Mouse (Mus musculus) small intestine, adult 2 months (tissue): ENCODE measurements around the gene Serping1. TPM values are rescaled to one million over a fixed set of nuclear protein-coding genes. Genes with fewer than 3 reads are reported as not detected.

Source experiments
- H3K27ac ChIP-seq: fragments of 200-500 bp; 2 replicates; pipeline ENCODE4 v1.5.1; 2012; ENCODE audit warnings: low read depth, low read length, control low read depth, inconsistent platforms; ENCODE audit not compliant: insufficient read depth
- H3K27me3 ChIP-seq: fragments of 200-500 bp; 2 replicates; pipeline ENCODE4 v1.6.1; 2012; ENCODE audit warnings: mild to moderate bottlenecking, moderate library complexity, low read length, inconsistent platforms; ENCODE audit not compliant: control insufficient read depth, insufficient read depth
- H3K36me3 ChIP-seq: fragments of 200-500 bp; 2 replicates; pipeline ENCODE4 v1.6.1; 2012; ENCODE audit warnings: mild to moderate bottlenecking, low read length, control low read depth, inconsistent platforms; ENCODE audit not compliant: control insufficient read depth, insufficient read depth
- H3K4me1 ChIP-seq: fragments of 200-500 bp; 2 replicates; pipeline ENCODE4 v1.6.1; 2012; ENCODE audit warnings: low read length, inconsistent platforms, mixed read lengths; ENCODE audit not compliant: control insufficient read depth, insufficient read depth, insufficient read length
- H3K4me3 ChIP-seq: fragments of 200-500 bp; 2 replicates; pipeline ENCODE4 v1.5.1; 2012; ENCODE audit warnings: low read depth, mild to moderate bottlenecking, control low read depth, inconsistent platforms, low read length, moderate library complexity
- CTCF ChIP-seq: fragments of 200-500 bp; IDR thresholded peaks from 2 replicates; pipeline ENCODE4 v1.5.1; 2012; ENCODE audit warnings: low read depth, mild to moderate bottlenecking, control low read depth, inconsistent platforms, low read length, moderate library complexity, mixed read lengths; ENCODE audit not compliant: insufficient replicate concordance, insufficient read length; ENCODE audit errors: extremely low read depth
- POLR2A ChIP-seq: fragments of 200-500 bp; IDR thresholded peaks from 2 replicates; pipeline ENCODE4 v1.6.1; 2012; ENCODE audit warnings: low read depth, mild to moderate bottlenecking, control low read depth, inconsistent platforms, low read length, moderate library complexity
- WGBS: fragments of 180-500 bp; shearing (Covaris S2); methylation state at CpG from one replicate; pipeline ENCODE4 v1.1.7; 2018; 5-methylcytosine and 5-hydroxymethylcytosine counted together
- polyA plus RNA-seq: library from polyadenylated mRNA; depleted of rRNA; stranded (reverse); fragments of >200 nt; gene quantifications from 2 replicates; pipeline ENCODE4 v1.2.3, GENCODE M21; 2012

Gene Serping1
- polyA plus RNA-seq, 1 experiment: 97.6 TPM

GRCm38 (mm10) chr2:84797833-84798492, 22.7 kb upstream of the Serping1 start:
- WGBS: 15% methylated on average over 13 of the region's 13 CpGs
- peaks cover 9% of the 10 kb centered on the region; the same call in 1 of the 2 replicates for H3K4me1 ChIP-seq
- no peaks in the 10 kb centered on the region for H3K27me3 ChIP-seq
- H3K4me3 ChIP-seq: peak overlapping the region; percentile 79
- H3K27ac ChIP-seq: peak overlapping the region; percentile 89
- TF ChIP-seq CTCF (peak; percentile 64; the same call in 1 of the 2 replicates), POLR2A (no peak)
- H3K36me3 ChIP-seq: 0 out of 2 replicates have a peak, but pooled peaks cover 3% of the 10 kb centered on the region

GRCm38 (mm10) chr2:84793871-84794270, 18.6 kb upstream of the Serping1 start:
- Histone ChIP-seq H3K27me3 (no peaks in the 10 kb centered on the region), H3K36me3 (no peaks in the 10 kb centered on the region), H3K27ac (no peak overlapping the region), H3K4me1 (peaks cover 7% of the 10 kb centered on the region), H3K4me3 (no peak overlapping the region)
- TF ChIP-seq CTCF (no peak), POLR2A (no peak)
- 75% methylated on average over 3 of the region's 3 CpGs for WGBS

- Histone ChIP-seq H3K36me3 (no peaks in the 10 kb centered on the region), H3K4me3 (no peak overlapping the region), H3K27ac (no peak overlapping the region), H3K4me1 (peaks cover 9% of the 10 kb centered on the region), H3K27me3 (no peaks in the 10 kb centered on the region)
- 79% methylated on average over 3 of the region's 3 CpGs for WGBS
- TF ChIP-seq POLR2A: no peak
- TF ChIP-seq CTCF: no peak
Observed at GRCm38 (mm10) chr2:84793154-84793553, 17.9 kb upstream of the Serping1 start.

GRCm38 (mm10) chr2:84792516-84792915, 17.3 kb upstream of the Serping1 start:
- H3K4me1 ChIP-seq: peaks cover 10% of the 10 kb centered on the region
- no peak overlapping the region for H3K27ac ChIP-seq
- TF ChIP-seq CTCF (no peak), POLR2A (no peak)
- no peaks in the 10 kb centered on the region for H3K36me3 ChIP-seq
- 47% methylated on average over 3 of the region's 3 CpGs for WGBS
- H3K27me3 ChIP-seq: no peaks in the 10 kb centered on the region
- no peak overlapping the region for H3K4me3 ChIP-seq

- 56% methylated on average over 9 of the region's 9 CpGs for WGBS
- Histone ChIP-seq H3K27ac (peak overlapping the region; percentile 26; the same call in 1 of the 2 replicates), H3K4me1 (peaks cover 7% of the 10 kb centered on the region), H3K27me3 (no peaks in the 10 kb centered on the region), H3K4me3 (no peak overlapping the region), H3K36me3 (no peaks in the 10 kb centered on the region)
- no peak for TF ChIP-seq CTCF
- TF ChIP-seq POLR2A: no peak
Observed at GRCm38 (mm10) chr2:84790418-84790817, 15.2 kb upstream of the Serping1 start.

- no peaks in the 10 kb centered on the region for H3K36me3 ChIP-seq
- no peak for TF ChIP-seq CTCF
- WGBS: 49% methylated on average over 3 of the region's 3 CpGs
- peaks cover 7% of the 10 kb centered on the region for H3K4me1 ChIP-seq
- H3K27ac ChIP-seq: no peak overlapping the region
- H3K4me3 ChIP-seq: no peak overlapping the region
- no peaks in the 10 kb centered on the region for H3K27me3 ChIP-seq
Observed at GRCm38 (mm10) chr2:84788316-84788715, 13.1 kb upstream of the Serping1 start.

GRCm38 (mm10) chr2:84783840-84784566, 8.8 kb upstream of the Serping1 start:
- H3K27ac ChIP-seq: peak overlapping the region; percentile 31; the same call in 1 of the 2 replicates
- no peak overlapping the region for H3K4me3 ChIP-seq
- WGBS: 71% methylated on average over 3 of the region's 3 CpGs
- peaks cover 5% of the 10 kb centered on the region for H3K4me1 ChIP-seq
- H3K27me3 ChIP-seq: no peaks in the 10 kb centered on the region
- no peaks in the 10 kb centered on the region for H3K36me3 ChIP-seq
- TF ChIP-seq POLR2A (no peak), CTCF (no peak)
